In the genomic region with DNA sequence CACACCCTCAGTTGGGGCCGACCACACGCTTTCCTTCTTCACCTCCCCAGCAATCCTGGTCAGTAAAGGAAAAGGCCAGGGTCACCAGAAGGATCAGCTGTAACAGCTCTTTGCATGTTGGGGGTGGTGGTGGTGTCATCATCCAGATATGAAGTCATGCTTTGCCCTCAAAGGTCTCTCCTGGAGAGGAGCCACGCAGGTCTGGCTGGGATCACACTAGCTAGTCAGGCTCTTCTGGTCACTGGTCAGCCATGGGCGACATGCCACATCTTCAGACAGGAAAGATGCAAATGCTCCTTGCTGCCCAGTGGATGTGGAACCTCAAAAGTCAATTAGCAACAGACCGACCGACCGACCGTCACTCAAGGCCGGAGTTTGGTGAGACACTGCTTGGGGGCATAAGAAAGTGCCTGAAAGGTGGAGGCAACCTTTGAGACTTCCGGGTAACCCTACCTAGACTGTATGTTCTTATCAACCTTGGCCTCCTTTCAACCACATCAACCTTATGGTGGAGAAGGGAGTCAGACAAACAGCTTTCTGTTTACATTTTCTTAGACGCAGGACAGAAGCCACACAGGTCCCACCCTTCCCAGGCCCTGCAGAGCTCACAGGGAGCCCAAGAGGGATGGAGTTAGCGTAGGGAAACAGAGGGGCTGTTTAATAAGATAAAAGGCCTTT, we compare ENCODE assay signal across 24 mouse cellular contexts. TPM values are rescaled to one million over a fixed set of nuclear protein-coding genes. Genes with fewer than 3 reads are reported as not detected.
A peak's percentile ranks its signal among the peaks of the same experiment; 100 is the strongest.
DNase-seq lines count a peak whose midpoint lies in the region; ATAC-seq and TF ChIP-seq lines count a peak whose summit lies in the region.
"Had no signal": no experiment of that assay in that cellular context is flagged by ENCODE, and none has a peak within 500 bp of the region (broad histone marks: within the 10 kb centered on the region; RNA-seq: fewer than 3 reads in every experiment).

No protein-coding gene starts in this region.

- no peak for TF ChIP-seq CTCF in CH12.LX (conservative IDR thresholded peaks at IDR 0.05 in 1 of 2, IDR thresholded peaks at IDR 0.05 in 1 of 2; ENCODE audit: low read depth in 2 of 2, low read length in 2 of 2)

- no peak overlapping the region for H3K4me2 ChIP-seq in kidney, embryonic 14.5 days (replicated peaks; ENCODE audit: low read depth, low read length)
- no peak overlapping the region for H3K4me2 ChIP-seq in CH12.LX (ENCODE audit: insufficient read depth, low read depth, poor library complexity, severe bottlenecking)
- H3K4me2 ChIP-seq in midbrain, embryonic 14.5 days (ENCODE audit: low read length) = no peak overlapping the region
- H3K4me2 ChIP-seq: heart, embryonic 15.5 days; midbrain, embryonic 11.5 days; stomach, embryonic 15.5 days had no signal

- no peak overlapping the region for H3K4me3 ChIP-seq in kidney, embryonic 14.5 days (ENCODE audit: low read length)
- no peak overlapping the region for H3K4me3 ChIP-seq in CH12.LX (replicated peaks in 1 of 3; ENCODE audit: low read depth in 2 of 3, low read length in 2 of 3, poor library complexity in 1 of 3)
- H3K4me3 ChIP-seq in midbrain, embryonic 14.5 days (replicated peaks; ENCODE audit: low read depth, low read length) = no peak overlapping the region
- H3K4me3 ChIP-seq: forebrain, embryonic 10.5 days; heart, adult 2 months; heart, embryonic 15.5 days; stomach, embryonic 15.5 days had no signal

- H3K27me3 ChIP-seq in kidney, embryonic 14.5 days (ENCODE audit: control insufficient read depth, insufficient read depth, low read length) = no peaks in the 10 kb centered on the region
- no peaks in the 10 kb centered on the region for H3K27me3 ChIP-seq in CH12.LX (replicated peaks)
- no peaks in the 10 kb centered on the region for H3K27me3 ChIP-seq in midbrain, embryonic 14.5 days (ENCODE audit: control insufficient read depth, insufficient read depth, low read length)
- H3K27me3 ChIP-seq: heart, embryonic 15.5 days; stomach, embryonic 15.5 days had no signal

- WGBS in kidney, embryonic 14.5 days = 58% methylated on average over 12 of the region's 12 CpGs
- WGBS in midbrain, embryonic 14.5 days = 93% methylated on average over 12 of the region's 12 CpGs

- TF ChIP-seq RAD21 in CH12.LX (IDR thresholded peaks at IDR 0.05; ENCODE audit: low read depth, low read length) = no peak

- no peaks in the 10 kb centered on the region for H3K36me3 ChIP-seq in kidney, embryonic 14.5 days (ENCODE audit: control insufficient read depth, insufficient read depth, low read length)
- H3K36me3 ChIP-seq in CH12.LX (replicated peaks in 1 of 2; ENCODE audit: control insufficient read depth in 1 of 2, insufficient read depth in 1 of 2, low read length in 1 of 2) = peaks cover 0 to 28% of the 10 kb centered on the region in 2 experiments
- H3K36me3 ChIP-seq in midbrain, embryonic 14.5 days (ENCODE audit: control insufficient read depth, insufficient read depth, low read length) = no peaks in the 10 kb centered on the region
- H3K36me3 ChIP-seq: forebrain, embryonic 10.5 days; heart, embryonic 15.5 days; stomach, embryonic 15.5 days had no signal

- in situ Hi-C loops in CH12.LX (cut with MboI; ENCODE audit: low pct_ligation_motif_present, low pct_unique_long_range_greater_than_20kb, low sequenced_read_pairs) = no loop called here

- H3K4me1 ChIP-seq in kidney, embryonic 14.5 days (ENCODE audit: control insufficient read depth, insufficient read depth, low read length) = peaks cover 40% of the 10 kb centered on the region
- peaks cover 50 to 87% of the 10 kb centered on the region in 2 experiments for H3K4me1 ChIP-seq in CH12.LX (ENCODE audit: control insufficient read depth in 1 of 2, insufficient read depth in 2 of 2)
- peaks cover 24% of the 10 kb centered on the region for H3K4me1 ChIP-seq in midbrain, embryonic 14.5 days (ENCODE audit: control insufficient read depth, insufficient read depth, low read length)

- H3K9ac ChIP-seq in kidney, embryonic 14.5 days (ENCODE audit: low read depth, low read length) = no peak overlapping the region
- no peak overlapping the region for H3K9ac ChIP-seq in CH12.LX (ENCODE audit: insufficient read depth, low read depth)
- no peak overlapping the region for H3K9ac ChIP-seq in midbrain, embryonic 14.5 days (replicated peaks; ENCODE audit: low read length)
- H3K9ac ChIP-seq: heart, embryonic 15.5 days; stomach, embryonic 15.5 days had no signal

- TF ChIP-seq EP300 in CH12.LX (IDR thresholded peaks at IDR 0.05; ENCODE audit: low read length) = no peak

- H3K27ac ChIP-seq in kidney, embryonic 14.5 days (ENCODE audit: low read depth, low read length) = no peak overlapping the region
- no peak overlapping the region for H3K27ac ChIP-seq in CH12.LX (ENCODE audit: insufficient read depth, low read depth)
- no peak overlapping the region for H3K27ac ChIP-seq in midbrain, embryonic 14.5 days (replicated peaks; ENCODE audit: low read depth, low read length)
- H3K27ac ChIP-seq: forebrain, embryonic 10.5 days; heart, adult 2 months; heart, embryonic 15.5 days; stomach, embryonic 15.5 days had no signal

- H3K9me3 ChIP-seq in kidney, embryonic 14.5 days (ENCODE audit: control insufficient read depth, low read length) = no peaks in the 10 kb centered on the region
- no peaks in the 10 kb centered on the region for H3K9me3 ChIP-seq in CH12.LX (replicated peaks; ENCODE audit: low read length)
- H3K9me3 ChIP-seq in midbrain, embryonic 14.5 days (ENCODE audit: control insufficient read depth, low read length) = no peaks in the 10 kb centered on the region
- H3K9me3 ChIP-seq: forebrain, embryonic 10.5 days; heart, embryonic 15.5 days; stomach, embryonic 15.5 days had no signal

- dilution Hi-C loops in CH12.LX (cut with MboI; ENCODE audit: extremely low pct_ligation_motif_present, extremely low pct_unique_long_range_greater_than_20kb, low sequenced_read_pairs) = no loop called here

- peak; percentile 59 to 82 for DNase-seq in adrenal gland, adult (ENCODE audit: inconsistent age in 2 of 2, low spot score in 1 of 2)
- no peak for DNase-seq in adrenal gland, adult 8-10 months
- no peak for DNase-seq in kidney, postnatal 25 days
- DNase-seq in CH12.LX (ENCODE audit: extremely low read depth) = no peak
- DNase-seq in naive thymus-derived CD4-positive, alpha-beta T cell, adult 2 months (ENCODE audit: low read depth) = peak; percentile 55
- no peak for DNase-seq in thymus, postnatal 4 days
- no peak for DNase-seq in midbrain, embryonic 14.5 days
- DNase-seq: cerebellum, adult 9-11 months; heart, adult 2 months; layer of hippocampus, postnatal 36 days; liver; lung, adult 2 months; thymus, postnatal 14 days had no signal

- peaks cover 36% of the 10 kb centered on the region for H3K79me2 ChIP-seq in CH12.LX (replicated peaks; ENCODE audit: control insufficient read depth, extremely low read depth, insufficient read depth, poor library complexity, severe bottlenecking)

- TF ChIP-seq POLR2A in CH12.LX (IDR thresholded peaks at IDR 0.05; ENCODE audit: low read depth, low read length) = no peak

- 0 out of 2 replicates have a peak, but pooled peaks have one; percentile 10 for ATAC-seq in kidney, embryonic 14.5 days (ENCODE audit: low FRiP score, low TSS enrichment)
- ATAC-seq in midbrain, embryonic 14.5 days (ENCODE audit: low FRiP score, low TSS enrichment) = no peak
- ATAC-seq: inflammation-experienced regulatory T-cells, adult 6 months had no signal

TF ChIP-seq in CH12.LX, 34 proteins besides CTCF, POLR2A, EP300 and RAD21:
- 0 out of 2 replicates have a peak, but pooled peaks have one; percentile 10 for TF ChIP-seq IRF4 (IDR thresholded peaks at IDR 0.05; ENCODE audit: low read depth, low read length)
- TF ChIP-seq ETS1 (conservative IDR thresholded peaks at IDR 0.05; ENCODE audit: low read depth, low read length) = peak; percentile 14; the same call in 1 of the 2 replicates
- no peak for TF ChIP-seq MXI1 (IDR thresholded peaks at IDR 0.05; ENCODE audit: low read depth, low read length)

RNA-seq across cellular contexts. Expression of gene Map3k14, which starts 6.6 kb away (rescaled TPM):
- 10 to 100 TPM in 1 of 4 experiments, 1 to 10 TPM in 3; 7.1 to 11.8 (median 9.0) TPM for total RNA-seq in adrenal gland, adult 8-10 months (2022)
- 3.3 and 4.8 TPM in 2 replicates for polyA plus RNA-seq in kidney, embryonic 14.5 days (2014; fragmentation: Nextera tagmentation; extraction: Ambion mirVana)
- total RNA-seq in CH12.LX (2012; rRNA removed) (9.9 TPM in 2 replicates), CH12.LX (2014; rRNA removed) (4.2 and 4.5 TPM in 2 replicates)
- 9.0 and 11.2 TPM in 2 replicates for polyA plus RNA-seq in CH12.LX (2012; ENCODE audit: insufficient read length, low read depth)
- polyA plus RNA-seq in midbrain, embryonic 14.5 days (2014; fragmentation: Nextera tagmentation; extraction: Ambion mirVana) = 3.0 and 3.4 TPM in 2 replicates

RNA-seq across cellular contexts. Expression of gene Spata32, which starts 42.4 kb away (rescaled TPM):
- not detected for total RNA-seq in adrenal gland, adult 8-10 months (2022)
- polyA plus RNA-seq in kidney, embryonic 14.5 days (2014; fragmentation: Nextera tagmentation; extraction: Ambion mirVana) = not detected in 2 replicates
- total RNA-seq in CH12.LX (2012; rRNA removed) (not detected in 2 replicates), CH12.LX (2014; rRNA removed) (not detected in 2 replicates)
- not detected in 2 replicates for polyA plus RNA-seq in CH12.LX (2012; ENCODE audit: insufficient read length, low read depth)
- polyA plus RNA-seq in midbrain, embryonic 14.5 days (2014; fragmentation: Nextera tagmentation; extraction: Ambion mirVana) = 0.25 and 0.27 TPM in 2 replicates
- total RNA-seq: adrenal gland, adult 18-20 months; gastrocnemius, adult 8-10 months; heart, adult 2 months had no signal
- polyA plus RNA-seq: embryonic facial prominence, embryonic 14.5 days; forebrain, embryonic 10.5 days; heart, adult 2 months; heart, embryonic 15.5 days; hindbrain, embryonic 11.5 days; inflammation-experienced regulatory T-cells, adult 6 months; lung, adult 2 months; macrophage; midbrain, embryonic 11.5 days; stomach, embryonic 15.5 days had no signal

RNA-seq across cellular contexts. Expression of gene 1700023F06Rik, which starts 52.3 kb away (rescaled TPM):
- under 1 TPM in 3 of 4 experiments, not detected in 1; 0.27 to 0.83 (median 0.66) TPM for total RNA-seq in adrenal gland, adult 8-10 months (2022)
- polyA plus RNA-seq in kidney, embryonic 14.5 days (2014; fragmentation: Nextera tagmentation; extraction: Ambion mirVana) = 0.26 and 0.29 TPM in 2 replicates
- total RNA-seq in CH12.LX (2012; rRNA removed) (not detected in 2 replicates), CH12.LX (2014; rRNA removed) (not detected in 2 replicates)
- polyA plus RNA-seq in CH12.LX (2012; ENCODE audit: insufficient read length, low read depth) = not detected in 2 replicates
- polyA plus RNA-seq in midbrain, embryonic 14.5 days (2014; fragmentation: Nextera tagmentation; extraction: Ambion mirVana) = 0.88 and 2.1 TPM in 2 replicates
- total RNA-seq: gastrocnemius, adult 8-10 months; heart, adult 2 months had no signal
- polyA plus RNA-seq: inflammation-experienced regulatory T-cells, adult 6 months; macrophage had no signal

Comparison
In these comparisons a context has a peak if more than half of its experiments do, and no peak if none do; other contexts are left out.
1. DNase-seq: peak in adrenal gland, adult (2 of 2) and naive thymus-derived CD4-positive, alpha-beta T cell, adult 2 months (single experiment); none in adrenal gland, adult 8-10 months (single experiment), kidney, postnatal 25 days (0 of 2), CH12.LX (single experiment), thymus, postnatal 4 days (single experiment) and midbrain, embryonic 14.5 days (single experiment).